Mouse (Mus musculus) neural tube, embryonic 12.5 days (tissue): ENCODE measurements around the gene Elfn1. TPM values are rescaled to one million over a fixed set of nuclear protein-coding genes. Genes with fewer than 3 reads are reported as not detected.

Source experiments
- ATAC-seq: fragments of 200-750 bp; cut with Nextera tagmentation; 2 replicates; pipeline ENCODE4 v1.8.0; 2017; ENCODE audit warnings: low read depth, mild to moderate bottlenecking, moderate TSS enrichment, moderate library complexity; ENCODE audit not compliant: low FRiP score
- H3K27ac ChIP-seq: fragments of 300-500 bp; sonication (generic); 2 replicates; pipeline ENCODE4 v1.5.1; 2016
- H3K27me3 ChIP-seq: fragments of 300-500 bp; sonication (generic); replicated peaks from 2 replicates; pipeline ENCODE4 v1.6.1; 2016; ENCODE audit warnings: mild to moderate bottlenecking
- H3K36me3 ChIP-seq: fragments of 300-500 bp; sonication (generic); 2 replicates; pipeline ENCODE4 v1.6.1; 2016; ENCODE audit warnings: mild to moderate bottlenecking
- H3K4me1 ChIP-seq: fragments of 300-500 bp; sonication (generic); 2 replicates; pipeline ENCODE4 v1.6.1; 2016
- H3K4me2 ChIP-seq: fragments of 300-500 bp; sonication (generic); replicated peaks from 2 replicates; pipeline ENCODE4 v1.6.1; 2016; ENCODE audit warnings: mild to moderate bottlenecking
- H3K4me3 ChIP-seq: fragments of 300-500 bp; sonication (generic); 2 replicates; pipeline ENCODE4 v1.5.1; 2016
- H3K9ac ChIP-seq: fragments of 300-500 bp; sonication (generic); 2 replicates; pipeline ENCODE4 v1.6.1; 2016; ENCODE audit warnings: mild to moderate bottlenecking
- H3K9me3 ChIP-seq: fragments of 300-500 bp; sonication (generic); 2 replicates; pipeline ENCODE4 v1.6.1; 2016; ENCODE audit warnings: mild to moderate bottlenecking
- WGBS: fragments of 180-500 bp; shearing (Covaris S2); methylation state at CpG from one replicate; pipeline ENCODE4 v1.1.7; 2016; 5-methylcytosine and 5-hydroxymethylcytosine counted together
- polyA plus RNA-seq: library from polyadenylated mRNA; unstranded; fragments of >200 nt; fragmentation: Nextera tagmentation; extraction: Ambion mirVana; gene quantifications from 2 replicates; pipeline ENCODE4 v1.2.1, GENCODE M21; 2016

Gene Elfn1
- polyA plus RNA-seq, 1 experiment from 2014 or later: 2.6 TPM

DNA sequence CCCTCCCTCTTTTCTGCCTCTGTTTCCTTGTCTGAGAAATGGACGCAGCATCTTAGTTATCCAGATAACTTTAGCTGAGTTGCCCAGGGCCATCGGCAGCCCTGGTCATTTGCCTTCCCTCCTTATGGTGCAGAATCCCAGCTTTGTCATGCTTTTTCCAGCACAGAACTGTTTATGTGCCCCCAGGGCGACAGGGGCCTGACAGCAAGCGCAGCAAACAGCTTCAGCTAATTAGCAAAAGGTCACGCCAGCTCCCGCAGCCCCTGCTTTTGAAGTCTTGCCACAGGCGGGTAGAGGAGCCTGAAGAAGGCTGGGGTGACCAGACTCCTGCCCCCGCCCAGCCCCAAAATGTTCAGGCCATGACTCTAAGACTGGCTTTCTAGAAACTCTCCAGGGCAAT lies 41.6 kb downstream of the Elfn1 start:
- Histone ChIP-seq H3K36me3 (no peaks in the 10 kb centered on the region), H3K4me1 (peaks cover 17% of the 10 kb centered on the region), H3K4me3 (no peak overlapping the region), H3K27ac (no peak overlapping the region), H3K9ac (no peak overlapping the region), H3K4me2 (no peak overlapping the region), H3K9me3 (no peaks in the 10 kb centered on the region), H3K27me3 (no peaks in the 10 kb centered on the region; the same call in 1 of the 2 replicates)
- WGBS: 39% methylated on average over 8 of the region's 8 CpGs
- ATAC-seq: no peak

GRCm38 (mm10) chr5:139949975-139950578 lies 42.3 kb downstream of the Elfn1 start:
- Histone ChIP-seq H3K27me3 (no peaks in the 10 kb centered on the region; the same call in 1 of the 2 replicates), H3K9ac (no peak overlapping the region), H3K36me3 (no peaks in the 10 kb centered on the region), H3K4me2 (no peak overlapping the region), H3K9me3 (no peaks in the 10 kb centered on the region), H3K27ac (no peak overlapping the region), H3K4me3 (no peak overlapping the region), H3K4me1 (peaks cover 15% of the 10 kb centered on the region)
- WGBS: 76% methylated on average over 11 of the region's 11 CpGs
- no peak for ATAC-seq

DNA sequence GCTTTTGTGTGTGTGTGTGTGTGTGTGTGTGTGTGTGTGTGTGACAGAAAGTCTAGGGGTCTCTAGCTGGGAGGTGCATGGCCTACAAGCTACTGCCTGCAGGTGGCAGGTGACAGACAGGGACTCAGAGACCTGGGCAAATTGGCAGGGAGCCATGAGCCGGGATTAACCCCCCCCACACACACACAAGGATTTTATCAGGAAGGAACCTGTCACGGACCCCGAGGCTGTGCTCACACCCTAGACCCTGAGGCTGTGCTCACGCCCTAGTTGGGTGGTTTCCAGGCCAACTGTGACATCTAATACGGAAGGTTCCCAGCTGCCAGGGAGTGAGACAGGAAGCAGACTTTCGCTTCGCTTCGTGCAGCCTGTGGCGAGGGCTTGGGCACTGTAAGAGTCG lies 49.1 kb downstream of the Elfn1 start:
- H3K4me1 ChIP-seq: no peaks in the 10 kb centered on the region
- no peak overlapping the region for H3K27ac ChIP-seq
- no peak for ATAC-seq
- WGBS: 68% methylated on average over 10 of the region's 10 CpGs
- no peak overlapping the region for H3K9ac ChIP-seq
- H3K4me2 ChIP-seq: no peak overlapping the region
- no peaks in the 10 kb centered on the region for H3K9me3 ChIP-seq
- no peaks in the 10 kb centered on the region for H3K36me3 ChIP-seq
- H3K27me3 ChIP-seq: no peaks in the 10 kb centered on the region
- no peak overlapping the region for H3K4me3 ChIP-seq

DNA sequence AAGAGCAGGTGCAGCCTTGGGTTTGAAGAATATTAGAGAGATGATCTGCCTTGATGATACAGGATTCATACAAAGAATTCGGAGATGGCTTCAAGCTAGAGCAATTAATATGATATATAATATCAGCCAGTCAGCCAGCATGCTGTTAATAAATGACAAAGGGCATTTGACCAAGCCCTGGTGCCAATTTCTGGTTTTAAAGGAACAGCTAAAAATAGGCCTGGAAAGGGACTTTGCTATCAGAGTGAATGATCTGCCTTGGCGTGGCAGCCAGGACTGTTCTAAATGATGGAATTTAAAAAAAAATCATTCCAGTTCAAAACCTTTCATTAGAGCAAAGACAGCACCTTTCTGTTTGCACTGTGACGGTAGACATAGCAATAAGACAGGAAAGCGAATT lies 52.0 kb downstream of the Elfn1 start:
- Histone ChIP-seq H3K9ac (no peak overlapping the region), H3K27ac (no peak overlapping the region), H3K4me3 (no peak overlapping the region), H3K9me3 (no peaks in the 10 kb centered on the region), H3K36me3 (no peaks in the 10 kb centered on the region), H3K4me1 (no peaks in the 10 kb centered on the region), H3K27me3 (no peaks in the 10 kb centered on the region), H3K4me2 (no peak overlapping the region)
- WGBS: 90% methylated on average over 4 of the region's 4 CpGs
- no peak for ATAC-seq

- Histone ChIP-seq H3K4me2 (no peak overlapping the region), H3K4me3 (no peak overlapping the region), H3K27me3 (no peaks in the 10 kb centered on the region), H3K36me3 (no peaks in the 10 kb centered on the region), H3K9ac (no peak overlapping the region), H3K27ac (no peak overlapping the region), H3K9me3 (no peaks in the 10 kb centered on the region), H3K4me1 (no peaks in the 10 kb centered on the region)
- WGBS: 61% methylated on average over 5 of the region's 5 CpGs
- ATAC-seq: no peak
Measured at GRCm38 (mm10) chr5:139964391-139964790, 56.6 kb downstream of the Elfn1 start.

DNA sequence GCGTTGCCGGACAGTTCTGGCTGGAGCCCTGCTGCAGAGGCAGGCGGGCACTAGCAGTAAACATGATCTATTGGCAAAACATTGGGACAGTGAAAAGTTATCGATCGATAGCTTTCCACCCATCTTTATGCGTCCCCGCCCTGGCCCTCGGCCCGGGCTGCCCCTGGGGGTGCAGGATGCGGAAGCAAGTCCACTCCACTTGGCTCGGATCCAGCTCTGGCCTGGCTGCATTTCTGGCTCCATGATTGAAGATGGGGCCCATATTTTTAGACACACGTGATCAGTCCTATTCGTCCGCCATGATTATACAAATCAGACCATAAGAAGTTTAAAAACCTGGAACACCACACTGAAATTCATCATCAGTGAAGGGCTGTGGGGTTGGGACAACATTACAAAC lies 57.9 kb downstream of the Elfn1 start:
- Histone ChIP-seq H3K4me1 (no peaks in the 10 kb centered on the region), H3K27me3 (no peaks in the 10 kb centered on the region), H3K4me3 (no peak overlapping the region), H3K9me3 (no peaks in the 10 kb centered on the region), H3K36me3 (no peaks in the 10 kb centered on the region), H3K4me2 (no peak overlapping the region), H3K9ac (no peak overlapping the region), H3K27ac (no peak overlapping the region)
- 89% methylated on average over 14 of the region's 14 CpGs for WGBS
- ATAC-seq: no peak

GRCm38 (mm10) chr5:139969151-139969948 lies 61.6 kb downstream of the Elfn1 start:
- H3K9me3 ChIP-seq: no peaks in the 10 kb centered on the region
- peaks cover 5% of the 10 kb centered on the region; the same call in 1 of the 2 replicates for H3K27me3 ChIP-seq
- no peak overlapping the region for H3K4me2 ChIP-seq
- no peak for ATAC-seq
- no peak overlapping the region for H3K9ac ChIP-seq
- H3K4me1 ChIP-seq: no peaks in the 10 kb centered on the region
- WGBS: 81% methylated on average over 14 of the region's 14 CpGs
- no peak overlapping the region for H3K4me3 ChIP-seq
- no peak overlapping the region for H3K27ac ChIP-seq
- peaks cover 12% of the 10 kb centered on the region for H3K36me3 ChIP-seq

GRCm38 (mm10) chr5:139970186-139970631 lies 62.5 kb downstream of the Elfn1 start:
- Histone ChIP-seq H3K27ac (no peak overlapping the region), H3K4me1 (no peaks in the 10 kb centered on the region), H3K27me3 (peaks cover 5% of the 10 kb centered on the region; the same call in 1 of the 2 replicates), H3K9ac (no peak overlapping the region), H3K4me3 (no peak overlapping the region), H3K36me3 (peaks cover 12% of the 10 kb centered on the region), H3K4me2 (no peak overlapping the region), H3K9me3 (no peaks in the 10 kb centered on the region)
- ATAC-seq: no peak
- 65% methylated on average over 12 of the region's 12 CpGs for WGBS

DNA sequence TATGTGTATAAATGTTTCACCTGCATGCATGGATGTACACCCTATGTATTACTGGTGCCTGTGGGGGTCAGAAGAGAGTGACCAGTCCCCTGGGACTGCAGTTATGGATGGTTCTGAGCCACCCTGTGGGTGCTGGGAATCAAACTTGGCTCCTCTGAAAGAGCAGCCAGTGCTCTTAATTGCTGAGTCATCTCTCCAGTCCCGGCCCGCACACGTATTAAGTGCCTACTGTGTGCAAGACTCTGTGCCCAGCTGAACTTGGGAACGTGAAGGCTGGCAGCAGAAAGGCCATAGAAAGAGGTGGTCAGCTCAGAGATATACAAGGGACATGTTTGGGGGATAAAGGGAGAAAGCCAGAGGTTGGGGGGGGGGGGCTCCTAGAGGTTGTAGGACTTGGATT lies 68.8 kb downstream of the Elfn1 start:
- ATAC-seq: no peak

GRCm38 (mm10) chr5:139977476-139977875 lies 69.7 kb downstream of the Elfn1 start:
- Histone ChIP-seq H3K27me3 (no peaks in the 10 kb centered on the region; the same call in 1 of the 2 replicates), H3K36me3 (peaks cover 7% of the 10 kb centered on the region; the same call in 1 of the 2 replicates), H3K4me1 (0 out of 2 replicates have a peak, but pooled peaks cover 5% of the 10 kb centered on the region), H3K27ac (no peak overlapping the region), H3K4me2 (no peak overlapping the region), H3K9me3 (no peaks in the 10 kb centered on the region), H3K4me3 (no peak overlapping the region), H3K9ac (no peak overlapping the region)
- no peak for ATAC-seq
- WGBS: 36% methylated on average over 8 of the region's 8 CpGs

More for the DNA sequence above, 68.8 kb downstream of the Elfn1 start:
- no peak overlapping the region for H3K4me2 ChIP-seq
- H3K4me1 ChIP-seq: 0 out of 2 replicates have a peak, but pooled peaks cover 5% of the 10 kb centered on the region
- H3K4me3 ChIP-seq: no peak overlapping the region
- no peaks in the 10 kb centered on the region for H3K9me3 ChIP-seq
- 81% methylated on average over 4 of the region's 4 CpGs for WGBS
- H3K9ac ChIP-seq: no peak overlapping the region
- no peak overlapping the region for H3K27ac ChIP-seq
- H3K27me3 ChIP-seq: peaks cover 5% of the 10 kb centered on the region; the same call in 1 of the 2 replicates
- H3K36me3 ChIP-seq: peaks cover 12% of the 10 kb centered on the region

DNA sequence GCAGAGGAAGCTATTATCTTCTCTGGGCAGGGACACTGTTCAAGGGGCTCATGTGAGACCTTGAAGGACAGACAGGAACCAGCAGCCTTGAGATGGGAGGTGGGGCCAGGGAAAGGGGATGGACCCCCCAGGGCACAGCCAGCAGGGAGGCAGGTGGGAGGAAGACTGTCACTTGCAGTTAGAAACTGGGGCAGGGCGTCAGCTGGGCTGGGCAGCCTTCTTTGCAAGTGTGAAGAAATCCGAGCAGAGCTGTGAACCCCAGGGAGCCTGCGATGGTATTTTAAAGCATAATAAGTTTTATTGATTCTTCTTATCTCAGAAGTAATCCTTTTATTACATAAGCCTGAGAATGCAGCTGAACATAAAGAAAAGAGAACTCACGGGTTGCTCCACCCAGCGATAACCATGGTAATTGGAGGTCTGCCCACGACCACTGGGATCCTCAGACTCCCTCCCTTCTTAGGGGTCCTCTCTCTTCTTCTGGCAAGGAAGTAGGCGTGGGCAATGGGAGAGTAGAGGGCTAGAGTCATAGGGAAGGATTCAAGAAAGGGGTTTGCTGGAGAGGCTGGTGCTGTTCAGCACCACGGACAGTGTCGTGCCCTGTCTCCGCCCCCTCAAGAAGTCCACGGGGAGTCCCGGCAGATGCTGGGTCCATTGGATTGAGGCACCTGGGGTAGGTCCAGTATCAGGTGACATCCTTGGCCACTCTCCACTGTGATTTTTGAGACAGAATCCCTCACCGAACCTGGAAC lies 71.0 kb downstream of the Elfn1 start:
- H3K27ac ChIP-seq: no peak overlapping the region
- no peak overlapping the region for H3K4me2 ChIP-seq
- H3K9ac ChIP-seq: no peak overlapping the region
- 7% methylated on average over 13 of the region's 13 CpGs for WGBS
- H3K36me3 ChIP-seq: 0 out of 2 replicates have a peak, but pooled peaks cover under 1% of the 10 kb centered on the region
- ATAC-seq: no peak
- no peaks in the 10 kb centered on the region for H3K9me3 ChIP-seq
- H3K4me3 ChIP-seq: no peak overlapping the region
- no peaks in the 10 kb centered on the region for H3K27me3 ChIP-seq
- 0 out of 2 replicates have a peak, but pooled peaks cover 5% of the 10 kb centered on the region for H3K4me1 ChIP-seq

DNA sequence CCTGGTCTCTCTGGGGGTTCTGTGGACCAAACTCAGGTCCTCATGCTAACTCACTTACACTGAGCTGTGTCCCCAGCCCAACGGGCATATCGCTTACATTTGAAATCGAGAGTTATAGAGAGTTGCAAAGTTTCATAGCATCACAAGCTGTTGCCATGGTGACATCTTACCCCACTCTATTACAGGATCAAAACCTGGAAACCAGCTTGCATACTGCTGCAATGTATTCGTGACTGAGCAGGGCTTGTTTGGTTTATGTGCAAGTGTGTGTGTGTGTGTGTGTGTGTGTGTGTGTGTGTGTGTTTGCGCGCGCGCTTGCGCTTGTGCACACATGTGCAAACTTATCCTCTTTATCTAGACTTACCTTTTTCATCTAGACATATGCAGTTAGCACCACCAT lies 71.6 kb downstream of the Elfn1 start:
- no peaks in the 10 kb centered on the region for H3K9me3 ChIP-seq
- WGBS: 80% methylated on average over 9 of the region's 9 CpGs
- no peaks in the 10 kb centered on the region for H3K36me3 ChIP-seq
- no peak overlapping the region for H3K4me3 ChIP-seq
- peaks cover 9% of the 10 kb centered on the region; the same call in 1 of the 2 replicates for H3K4me1 ChIP-seq
- no peak overlapping the region for H3K4me2 ChIP-seq
- H3K27ac ChIP-seq: no peak overlapping the region
- H3K9ac ChIP-seq: no peak overlapping the region
- ATAC-seq: no peak
- no peaks in the 10 kb centered on the region for H3K27me3 ChIP-seq
